Mouse (Mus musculus) C2C12 (cell line): ENCODE measurements around the gene Pla2g15. TPM values are rescaled to one million over a fixed set of nuclear protein-coding genes. Genes with fewer than 3 reads are reported as not detected.
A peak's percentile ranks its signal among the peaks of the same experiment; 100 is the strongest.

Experiments used
- H3K27me3 ChIP-seq: one replicate; pipeline ENCODE4 v1.6.1; 2011; ENCODE audit not compliant: control insufficient read depth, insufficient read depth, insufficient read length
- H3K36me3 ChIP-seq: one replicate; pipeline ENCODE4 v1.6.1; 2011; ENCODE audit not compliant: control insufficient read depth, insufficient read depth
- H3K4me3 ChIP-seq: one replicate; pipeline ENCODE4 v1.5.1; 2011; ENCODE audit warnings: mild to moderate bottlenecking, control low read depth; ENCODE audit not compliant: poor library complexity, insufficient read depth, severe bottlenecking
- H3K79me2 ChIP-seq: one replicate; pipeline ENCODE4 v1.6.1; 2011; ENCODE audit not compliant: control insufficient read depth, insufficient read depth
- H3K79me3 ChIP-seq: one replicate; pipeline ENCODE4 v1.6.1; 2011; ENCODE audit warnings: low read depth, control low read depth
- H3ac ChIP-seq: one replicate; pipeline ENCODE3; 2011; ENCODE audit warnings: low read depth; ENCODE audit not compliant: control insufficient read depth, insufficient read length
- CEBPB ChIP-seq: IDR thresholded peaks from one replicate; pipeline ENCODE4 v1.6.1; 2011; ENCODE audit warnings: low read depth, mild to moderate bottlenecking, control low read depth, moderate library complexity
- CTCF ChIP-seq: IDR thresholded peaks from one replicate; pipeline ENCODE4 v1.5.1; 2011; ENCODE audit not compliant: control insufficient read depth, insufficient read depth, insufficient read length
- FOSL1 ChIP-seq: IDR thresholded peaks from one replicate; pipeline ENCODE4 v1.8.0; 2011; ENCODE audit warnings: mild to moderate bottlenecking, low read length; ENCODE audit not compliant: poor library complexity, insufficient read depth, severe bottlenecking
- MAX ChIP-seq: IDR thresholded peaks from one replicate; pipeline ENCODE4 v1.6.1; 2011; ENCODE audit warnings: mild to moderate bottlenecking, control low read depth
- MYOD1 ChIP-seq: IDR thresholded peaks from one replicate; pipeline ENCODE4 v1.6.1; 2011; ENCODE audit warnings: low read depth; ENCODE audit not compliant: control insufficient read depth, insufficient read length
- MYOG ChIP-seq: IDR thresholded peaks from one replicate; pipeline ENCODE4 v1.6.1; 2011; ENCODE audit not compliant: control insufficient read depth, insufficient read length; ENCODE audit errors: extremely low read depth
- USF1 ChIP-seq: IDR thresholded peaks from one replicate; pipeline ENCODE4 v1.6.1; 2011; ENCODE audit warnings: low read depth, mild to moderate bottlenecking, control low read depth, moderate library complexity
- polyA plus RNA-seq: library from polyadenylated mRNA; unstranded; fragments of >200 nt; fragmentation: generic; extraction: Trizol; gene quantifications from one replicate; pipeline ENCODE4 v1.2.1, GENCODE M21; 2012; ENCODE audit warnings: missing spikeins

The Pla2g15 gene
- polyA plus RNA-seq, 1 experiment = 13.0 TPM

DNA sequence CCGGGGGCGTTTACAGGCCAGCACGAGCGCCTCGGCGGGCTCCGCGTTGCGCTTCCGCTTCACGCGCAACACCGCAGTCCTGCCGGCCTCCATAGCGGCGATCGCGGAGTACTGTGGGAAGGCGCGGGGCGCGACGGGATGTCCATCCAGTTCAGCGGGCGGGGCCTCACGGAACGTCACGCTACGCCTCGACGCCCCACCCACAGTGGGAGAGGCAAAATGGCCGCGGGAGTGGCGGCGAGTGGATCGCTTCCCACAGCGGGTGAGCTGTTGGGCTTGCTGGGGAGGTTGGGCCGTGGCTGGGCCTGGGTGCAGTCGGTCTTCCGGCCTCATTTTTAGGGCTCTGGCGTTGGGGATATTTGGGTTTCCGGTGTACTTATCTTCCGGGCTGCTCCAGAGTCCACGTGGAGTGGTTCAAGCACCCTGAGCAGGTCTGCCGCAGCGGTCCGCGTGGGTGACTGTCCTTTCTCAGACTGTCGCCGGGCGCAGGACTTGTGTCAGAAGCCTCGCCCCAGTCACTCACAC is 60.7 kb downstream of the Pla2g15 start, which contains the start of the genes Slc7a6os and Prmt7:
Gene Slc7a6os, minus strand, starts transcription at position 115 of the 525 bp plus-strand sequence.
Gene Prmt7, plus strand, starts transcription at position 116 of the 525 bp plus-strand sequence.
- TF ChIP-seq MYOG = no peak
- TF ChIP-seq CTCF = no peak
- TF ChIP-seq MAX = peak; percentile 90
- TF ChIP-seq MYOD1 = no peak
- no peaks in the 10 kb centered on the region for H3K27me3 ChIP-seq
- H3K79me3 ChIP-seq = peaks cover 40% of the 10 kb centered on the region
- H3ac ChIP-seq = peak within 1 kb of the TSS; percentile 91
- peak within 1 kb of the TSS; percentile 95 for H3K4me3 ChIP-seq
- H3K36me3 ChIP-seq = peaks cover 54% of the 10 kb centered on the region
- peaks cover 72% of the 10 kb centered on the region for H3K79me2 ChIP-seq

DNA sequence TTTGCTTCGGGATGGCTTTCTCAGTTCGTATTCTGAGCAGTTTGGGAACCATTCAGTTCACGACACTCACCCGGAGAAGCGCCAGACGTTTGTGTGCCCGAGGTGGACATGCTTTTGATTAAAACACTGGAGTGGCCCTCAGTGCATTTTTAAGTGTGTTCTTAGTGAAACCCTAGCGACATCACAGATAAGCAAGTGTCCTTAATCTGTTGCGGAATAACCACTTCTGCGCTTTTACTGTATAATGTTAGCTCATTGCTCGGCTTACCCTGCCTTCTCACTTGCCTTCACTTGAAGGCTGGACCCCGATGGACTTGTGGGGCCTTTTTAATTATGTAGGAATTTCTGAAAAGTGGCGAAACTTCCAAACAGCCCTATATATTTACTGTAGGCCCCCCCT is 61.2 kb downstream of the Pla2g15 start:
- peaks cover 40% of the 10 kb centered on the region for H3K79me3 ChIP-seq
- peaks cover 54% of the 10 kb centered on the region for H3K36me3 ChIP-seq
- TF ChIP-seq MAX = no peak
- TF ChIP-seq USF1 = no peak
- no peak for TF ChIP-seq MYOD1
- TF ChIP-seq CTCF = no peak
- TF ChIP-seq MYOG = no peak
- no peak for TF ChIP-seq FOSL1

DNA sequence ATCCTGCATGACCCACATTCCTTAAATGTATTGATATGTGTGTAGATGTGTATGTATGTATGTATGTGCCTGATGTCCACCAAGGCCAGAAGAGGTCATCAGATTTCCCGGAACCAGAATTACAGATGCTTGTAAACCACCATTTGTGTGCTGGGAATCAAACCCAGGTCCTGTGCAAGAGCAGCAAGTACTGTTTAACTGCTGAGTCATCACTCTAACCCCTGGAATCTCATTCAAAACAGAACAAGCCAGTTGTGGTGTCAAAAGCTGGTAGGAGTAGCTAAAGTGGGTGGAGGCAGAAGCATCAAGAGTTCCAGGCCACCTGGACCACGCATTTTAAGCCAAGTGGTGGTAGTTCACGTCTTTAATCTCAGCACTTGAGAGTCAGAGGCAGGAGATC is 63.8 kb downstream of the Pla2g15 start:
- no peak overlapping the region for H3ac ChIP-seq
- peaks cover 23% of the 10 kb centered on the region for H3K79me3 ChIP-seq
- TF ChIP-seq USF1 (no peak), CEBPB (no peak), FOSL1 (no peak), MYOD1 (no peak), CTCF (no peak), MAX (no peak)
- no peaks in the 10 kb centered on the region for H3K27me3 ChIP-seq
- no peak overlapping the region for H3K4me3 ChIP-seq
- peaks cover 60% of the 10 kb centered on the region for H3K36me3 ChIP-seq
- H3K79me2 ChIP-seq = peaks cover 43% of the 10 kb centered on the region

More for the DNA sequence above, 61.2 kb downstream of the Pla2g15 start:
- Histone ChIP-seq H3K4me3 (peak overlapping the region; percentile 95), H3K27me3 (no peaks in the 10 kb centered on the region), H3ac (peak overlapping the region; percentile 91), H3K79me2 (peaks cover 68% of the 10 kb centered on the region)

Other genes starting within 250 kb of the Pla2g15 start
- 14.4 TPM for gene Pskh1, start 250.0 kb upstream of the Pla2g15 start, polyA plus RNA-seq
- gene Ctrl, start 216.5 kb upstream of the Pla2g15 start, polyA plus RNA-seq = 0.16 TPM
- 73.5 TPM for gene Psmb10, start 212.0 kb upstream of the Pla2g15 start, polyA plus RNA-seq
- gene Lcat, start 207.0 kb upstream of the Pla2g15 start, polyA plus RNA-seq = 1.4 TPM
- gene Slc12a4, start 184.3 kb upstream of the Pla2g15 start, polyA plus RNA-seq = 79.1 TPM
- not detected for gene Dpep3, start 171.0 kb upstream of the Pla2g15 start, polyA plus RNA-seq
- gene Dus2, start 159.1 kb upstream of the Pla2g15 start, polyA plus RNA-seq = 13.1 TPM
- 0.05 TPM for gene Dpep2nb, start 144.4 kb upstream of the Pla2g15 start, polyA plus RNA-seq
- gene Ddx28, start 138.5 kb upstream of the Pla2g15 start, polyA plus RNA-seq = 15.0 TPM
- 12.6 TPM for gene Nfatc3, start 91.6 kb upstream of the Pla2g15 start, polyA plus RNA-seq
- 0.04 TPM for gene Esrp2, start 13.4 kb upstream of the Pla2g15 start, polyA plus RNA-seq
- gene Slc7a6, start 18.5 kb downstream of the Pla2g15 start, polyA plus RNA-seq = 21.3 TPM
- 30.1 TPM for gene Slc7a6os, start 60.5 kb downstream of the Pla2g15 start, polyA plus RNA-seq
- gene Prmt7, start 60.5 kb downstream of the Pla2g15 start, polyA plus RNA-seq = 40.3 TPM
- 0.05 TPM for gene Smpd3, start 187.6 kb downstream of the Pla2g15 start, polyA plus RNA-seq